Mouse (Mus musculus): ENCODE results near the gene Neu1. TPM values are rescaled to one million over a fixed set of nuclear protein-coding genes. Genes with fewer than 3 reads are reported as not detected.
"Not testable (repeated sequence)": the region's sequence is repeated elsewhere in the genome, so short reads cannot be mapped to it uniquely, and the experiment has no call there.

Neu1 gene
- total RNA-seq, 4 experiments from 2014 or later, result 38.3 to 46.8 (median 41.7) TPM

GRCm38 (mm10) chr17:34964640-34965049 lies 33.6 kb downstream of the Neu1 start:
- no peak for DNase-seq (ENCODE audit: low spot score in 2 of 2)

GRCm38 (mm10) chr17:34965627-34966026 lies 34.6 kb downstream of the Neu1 start:
- DNase-seq (ENCODE audit: low spot score in 2 of 2), result no peak

GRCm38 (mm10) chr17:34969822-34970221 lies 38.8 kb downstream of the Neu1 start, which contains the start of gene Gm20481:
TSS of gene Gm20481 (plus strand) at chr17:34969912.
- not testable (repeated sequence) for DNase-seq (ENCODE audit: low spot score in 2 of 2)

GRCm38 (mm10) chr17:34970850-34971249 lies 39.8 kb downstream of the Neu1 start:
- DNase-seq (ENCODE audit: low spot score in 2 of 2), result not testable (repeated sequence)

GRCm38 (mm10) chr17:34971694-34972068 lies 40.6 kb downstream of the Neu1 start:
- DNase-seq (ENCODE audit: low spot score in 2 of 2), result not testable (repeated sequence)

- peak; percentile 79 for DNase-seq (ENCODE audit: low spot score in 2 of 2)
These were observed 41.2 kb downstream of the Neu1 start, which contains the start of the genes Hspa1a and Hspa1l for GRCm38 (mm10) chr17:34972069-34972749. TSS of gene Hspa1a (minus strand) at chr17:34972156. TSS of gene Hspa1l (plus strand) at chr17:34972703.

- no peak for DNase-seq (ENCODE audit: low spot score in 2 of 2)
These were observed 44.8 kb downstream of the Neu1 start for GRCm38 (mm10) chr17:34975581-34976492.

- no peak for DNase-seq (ENCODE audit: low spot score in 2 of 2)
These were observed 45.9 kb downstream of the Neu1 start for GRCm38 (mm10) chr17:34977000-34977399.

GRCm38 (mm10) chr17:34978239-34978638 lies 47.2 kb downstream of the Neu1 start:
- no peak for DNase-seq (ENCODE audit: low spot score in 2 of 2)

GRCm38 (mm10) chr17:34979631-34980030 lies 48.6 kb downstream of the Neu1 start:
- DNase-seq (ENCODE audit: low spot score in 2 of 2), result no peak

- no peak for DNase-seq (ENCODE audit: low spot score in 2 of 2)
These were observed 49.6 kb downstream of the Neu1 start for GRCm38 (mm10) chr17:34980655-34981054.

- DNase-seq (ENCODE audit: low spot score in 2 of 2), result peak; percentile 89 to 91
These were observed 50.7 kb downstream of the Neu1 start, which contains the start of gene Lsm2 for GRCm38 (mm10) chr17:34981690-34982180. TSS of gene Lsm2 (plus strand) at chr17:34981862.

GRCm38 (mm10) chr17:34982328-34982727 lies 51.3 kb downstream of the Neu1 start:
- no peak for DNase-seq (ENCODE audit: low spot score in 2 of 2)

GRCm38 (mm10) chr17:34984218-34984617 lies 53.2 kb downstream of the Neu1 start:
- no peak for DNase-seq (ENCODE audit: low spot score in 2 of 2)

Other genes starting within 250 kb of the Neu1 start
- 100 to 1,000 TPM in 2 of 4 experiments, 10 to 100 TPM in 2; 45.7 to 391 (median 199) TPM for gene C4b, start 187.4 kb upstream of the Neu1 start, total RNA-seq (2022)
- 1 to 10 TPM; 2.7 to 3.2 (median 3.0) TPM for gene Cyp21a1, start 126.7 kb upstream of the Neu1 start, total RNA-seq (2022)
- 10 to 100 TPM; 52.3 to 70.3 (median 58.1) TPM for gene Stk19, start 94.3 kb upstream of the Neu1 start, total RNA-seq (2022)
- gene Dxo, start 94.2 kb upstream of the Neu1 start, total RNA-seq (2022), result 10 to 100 TPM; 33.0 to 42.4 (median 34.4) TPM
- gene Skiv2l, start 81.0 kb upstream of the Neu1 start, total RNA-seq (2022), result 10 to 100 TPM; 67.1 to 77.5 (median 71.5) TPM
- gene Nelfe, start 80.9 kb upstream of the Neu1 start, total RNA-seq (2022), result 10 to 100 TPM; 33.2 to 41.3 (median 40.8) TPM
- gene Cfb, start 68.7 kb upstream of the Neu1 start, total RNA-seq (2022), result under 1 TPM; 0.17 to 0.31 (median 0.18) TPM
- gene Zbtb12, start 51.8 kb upstream of the Neu1 start, total RNA-seq (2022), result 10 to 100 TPM in 2 of 4 experiments, 1 to 10 TPM in 2; 8.3 to 10.2 (median 9.3) TPM
- not detected for gene Gm20547, start 49.2 kb upstream of the Neu1 start, total RNA-seq (2022)
- 1 to 10 TPM; 3.1 to 4.4 (median 4.3) TPM for gene C2, start 33.0 kb upstream of the Neu1 start, total RNA-seq (2022)
- gene Ehmt2, start 32.8 kb upstream of the Neu1 start, total RNA-seq (2022), result 100 to 1,000 TPM; 186 to 199 (median 189) TPM
- gene Slc44a4, start 16.8 kb upstream of the Neu1 start, total RNA-seq (2022), result under 1 TPM; 0.14 to 0.41 (median 0.34) TPM
- gene Hspa1b, start 28.0 kb downstream of the Neu1 start, total RNA-seq (2022), result 10 to 100 TPM; 13.2 to 31.7 (median 24.2) TPM
- not detected for gene Gm20481, start 38.7 kb downstream of the Neu1 start, total RNA-seq (2022)
- 10 to 100 TPM; 14.3 to 24.2 (median 19.4) TPM for gene Hspa1a, start 40.9 kb downstream of the Neu1 start, total RNA-seq (2022)
- under 1 TPM; 0.23 to 0.45 (median 0.31) TPM for gene Hspa1l, start 41.5 kb downstream of the Neu1 start, total RNA-seq (2022)
- 10 to 100 TPM; 13.1 to 19.1 (median 16.9) TPM for gene Lsm2, start 50.6 kb downstream of the Neu1 start, total RNA-seq (2022)
- 10 to 100 TPM; 49.9 to 58.8 (median 51.3) TPM for gene Vars, start 69.7 kb downstream of the Neu1 start, total RNA-seq (2022)
- under 1 TPM; 0.14 to 0.90 (median 0.56) TPM for gene Vwa7, start 85.3 kb downstream of the Neu1 start, total RNA-seq (2022)
- gene Sapcd1, start 96.8 kb downstream of the Neu1 start, total RNA-seq (2022), result under 1 TPM in 2 of 4 experiments, not detected in 2; 0.76 to 0.95 TPM
- 1 to 10 TPM; 1.1 to 2.1 (median 1.4) TPM for gene Msh5, start 115.5 kb downstream of the Neu1 start, total RNA-seq (2022)
- gene Clic1, start 118.7 kb downstream of the Neu1 start, total RNA-seq (2022), result 10 to 100 TPM in 2 of 4 experiments, 1 to 10 TPM in 2; 9.2 to 27.8 (median 15.9) TPM
- gene Ddah2, start 127.8 kb downstream of the Neu1 start, total RNA-seq (2022), result 10 to 100 TPM in 3 of 4 experiments, 1 to 10 TPM in 1; 8.8 to 20.3 (median 14.9) TPM
- gene Ly6g6c, start 134.1 kb downstream of the Neu1 start, total RNA-seq (2022), result not detected
- under 1 TPM in 1 of 4 experiments, not detected in 3; 0.48 TPM for gene Mpig6b, start 134.9 kb downstream of the Neu1 start, total RNA-seq (2022)
- 1 to 10 TPM; 4.6 to 7.1 (median 5.6) TPM for gene Ly6g6e, start 145.6 kb downstream of the Neu1 start, total RNA-seq (2022)
- gene Ly6g6d, start 146.8 kb downstream of the Neu1 start, total RNA-seq (2022), result 1 to 10 TPM; 1.4 to 2.9 (median 2.2) TPM
- 1 to 10 TPM in 1 of 4 experiments, under 1 TPM in 2, not detected in 1; 0.41 to 1.0 (median 0.89) TPM for gene Ly6g6f, start 154.4 kb downstream of the Neu1 start, total RNA-seq (2022)
- gene Abhd16a, start 158.0 kb downstream of the Neu1 start, total RNA-seq (2022), result 100 to 1,000 TPM in 3 of 4 experiments, 10 to 100 TPM in 1; 96.2 to 115 (median 106) TPM
- gene Ly6g5c, start 177.0 kb downstream of the Neu1 start, total RNA-seq (2022), result not detected
- under 1 TPM; 0.27 to 0.83 (median 0.63) TPM for gene Ly6g5b, start 184.2 kb downstream of the Neu1 start, total RNA-seq (2022)
- 10 to 100 TPM; 17.6 to 19.2 (median 18.0) TPM for gene Gpank1, start 190.2 kb downstream of the Neu1 start, total RNA-seq (2022)
- 100 to 1,000 TPM; 176 to 194 (median 189) TPM for gene Csnk2b, start 190.8 kb downstream of the Neu1 start, total RNA-seq (2022)
- 10 to 100 TPM; 27.6 to 31.6 (median 30.9) TPM for gene D17H6S53E, start 195.1 kb downstream of the Neu1 start, total RNA-seq (2022)
- not detected for gene Apom, start 200.8 kb downstream of the Neu1 start, total RNA-seq (2022)
- 100 to 1,000 TPM; 291 to 311 (median 298) TPM for gene Bag6, start 203.9 kb downstream of the Neu1 start, total RNA-seq (2022)
- 100 to 1,000 TPM; 302 to 328 (median 308) TPM for gene Prrc2a, start 233.6 kb downstream of the Neu1 start, total RNA-seq (2022)
- 10 to 100 TPM in 2 of 4 experiments, 1 to 10 TPM in 2; 6.3 to 45.4 (median 25.7) TPM for gene Aif1, start 244.8 kb downstream of the Neu1 start, total RNA-seq (2022)

Data from layer of hippocampus, adult 8-10 months (tissue).